Mouse (Mus musculus): ENCODE results near the gene Slc37a1. TPM values are rescaled to one million over a fixed set of nuclear protein-coding genes. Genes with fewer than 3 reads are reported as not detected.

The Slc37a1 gene
- total and polyA plus RNA-seq, 3 experiments: 14.2 to 15.0 TPM; not detected in 1

DNA sequence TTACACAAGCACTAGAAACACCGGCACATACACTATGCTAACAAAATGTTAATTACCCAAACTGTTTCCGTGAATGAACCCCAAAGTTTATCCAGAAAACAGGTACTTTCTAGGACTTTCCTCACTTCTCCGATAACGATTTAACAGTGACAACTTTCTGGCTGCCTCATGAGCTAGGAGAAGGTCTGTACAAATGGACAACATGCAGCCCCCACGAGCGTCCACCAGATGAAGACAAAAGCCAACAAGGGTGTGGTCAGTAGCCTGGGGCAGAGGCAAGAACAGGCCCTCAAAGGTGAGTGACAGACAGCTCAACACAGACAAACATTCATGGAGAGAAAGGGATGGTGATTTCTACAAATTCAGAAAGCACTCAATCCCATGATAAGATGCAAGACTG lies 19.0 kb upstream of the Slc37a1 start:
- TF ChIP-seq ZKSCAN1 (IDR thresholded peaks at IDR 0.05; ENCODE audit: low read depth, low read length) (no peak), JUND (IDR thresholded peaks at IDR 0.05; ENCODE audit: low read depth, low read length) (no peak), RAD21 (IDR thresholded peaks at IDR 0.05; ENCODE audit: low read depth, low read length) (no peak), CHD2 (IDR thresholded peaks at IDR 0.05; ENCODE audit: low read length) (no peak), NELFE (IDR thresholded peaks at IDR 0.05; ENCODE audit: low read depth, low read length) (no peak), MEF2A (IDR thresholded peaks at IDR 0.05; ENCODE audit: extremely low read depth, insufficient replicate concordance, low read depth, low read length, poor library complexity, severe bottlenecking) (no peak), MAX (IDR thresholded peaks at IDR 0.05; ENCODE audit: low read length) (no peak), TCF12 (IDR thresholded peaks at IDR 0.05; ENCODE audit: low read depth, low read length) (no peak), POLR2AphosphoS5 (IDR thresholded peaks at IDR 0.05; ENCODE audit: borderline replicate concordance, low read depth, low read length) (no peak), KAT2A (conservative IDR thresholded peaks at IDR 0.05; ENCODE audit: low read depth, low read length) (no peak), CTCF (IDR thresholded peaks at IDR 0.05 in 2 of 3, conservative IDR thresholded peaks at IDR 0.05 in 1 of 3; ENCODE audit: control insufficient read depth in 1 of 3, insufficient read depth in 1 of 3, low read depth in 2 of 3, low read length in 3 of 3, poor library complexity in 1 of 3, severe bottlenecking in 1 of 3) (no peak), NRF1 (IDR thresholded peaks at IDR 0.05; ENCODE audit: insufficient read depth, low read depth, low read length, poor library complexity, severe bottlenecking) (no peak), RCOR1 (IDR thresholded peaks at IDR 0.05; ENCODE audit: low read depth, low read length) (no peak)
- Histone ChIP-seq H3K36me3 (ENCODE audit: control insufficient read depth in 1 of 2, insufficient read depth in 2 of 2, low read length in 2 of 2) (no peaks in the 10 kb centered on the region; a peak in 1 of 4 replicates), H3K9me3 (replicated peaks; ENCODE audit: insufficient read depth, low read length) (no peaks in the 10 kb centered on the region), H3K79me2 (ENCODE audit: control insufficient read depth, insufficient read depth, low read length, poor library complexity) (no peaks in the 10 kb centered on the region), H3K4me3 (ENCODE audit: control insufficient read depth in 1 of 2, insufficient read depth in 1 of 2, low read depth in 2 of 2, low read length in 2 of 2) (no peak overlapping the region), H3K27ac (ENCODE audit: control insufficient read depth, low read depth, low read length) (no peak overlapping the region), H3K27me3 (ENCODE audit: control insufficient read depth in 1 of 2, insufficient read depth in 2 of 2, low read length in 2 of 2) (no peaks in the 10 kb centered on the region; a peak in 1 of 4 replicates), H3K4me1 (ENCODE audit: control insufficient read depth in 1 of 2, insufficient read depth in 2 of 2, low read length in 2 of 2) (peaks cover 0 to 11% of the 10 kb centered on the region in 2 experiments; a peak in 2 of 4 replicates), H3K9ac (ENCODE audit: control insufficient read depth, low read depth, low read length, poor library complexity, severe bottlenecking) (no peak overlapping the region)
- DNase-seq (ENCODE audit: low read depth, low spot score): no peak

DNA sequence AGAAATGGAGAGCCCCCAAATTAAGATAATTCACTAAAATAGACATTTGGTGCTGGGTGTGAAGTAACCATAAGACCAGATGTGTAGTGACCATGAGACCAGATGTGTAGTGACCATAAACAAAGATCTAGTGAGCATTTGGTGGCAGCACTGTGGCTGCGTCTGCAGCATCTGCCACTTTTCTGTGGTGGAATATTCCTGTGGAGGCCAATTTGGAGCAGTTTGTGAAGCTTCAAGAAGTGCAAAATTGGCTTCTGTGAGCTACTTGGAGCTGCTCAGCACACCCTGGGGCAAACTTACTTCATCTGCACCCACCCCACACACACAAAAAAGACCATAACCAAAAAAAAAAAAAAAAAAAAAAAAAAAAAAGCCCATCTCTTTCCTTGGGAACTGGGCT lies 18.6 kb upstream of the Slc37a1 start:
- Histone ChIP-seq H3K4me1 (ENCODE audit: control insufficient read depth in 1 of 2, insufficient read depth in 2 of 2, low read length in 2 of 2) (peaks cover 0 to 11% of the 10 kb centered on the region in 2 experiments; a peak in 2 of 4 replicates), H3K9me3 (replicated peaks; ENCODE audit: insufficient read depth, low read length) (no peaks in the 10 kb centered on the region)
- DNase-seq (ENCODE audit: low read depth, low spot score): no peak

DNA sequence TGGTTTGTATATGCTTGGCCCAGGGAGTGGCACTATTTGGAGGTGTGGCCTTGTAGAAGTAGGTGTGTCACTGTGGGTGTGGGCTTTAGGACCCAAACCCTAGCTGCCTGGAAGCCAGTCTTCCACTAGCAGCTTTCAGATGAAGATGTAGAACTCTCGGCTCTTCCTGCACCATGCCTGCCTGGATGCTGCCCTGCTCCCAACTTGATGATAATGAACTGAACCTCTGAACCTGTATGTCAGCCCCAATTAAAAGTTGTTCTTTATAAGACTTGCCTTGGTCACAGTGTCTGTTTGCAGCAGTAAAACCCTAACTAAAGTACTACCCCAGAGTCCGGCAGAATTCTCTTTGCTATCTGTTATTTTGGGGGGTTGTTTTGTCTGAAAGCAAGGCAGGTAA lies 16.8 kb upstream of the Slc37a1 start:
- Histone ChIP-seq H3K4me1 (ENCODE audit: control insufficient read depth in 1 of 2, insufficient read depth in 2 of 2, low read length in 2 of 2) (peaks cover 0 to 8% of the 10 kb centered on the region in 2 experiments; a peak in 2 of 4 replicates), H3K9me3 (replicated peaks; ENCODE audit: insufficient read depth, low read length) (no peaks in the 10 kb centered on the region), H3K36me3 (ENCODE audit: control insufficient read depth in 1 of 2, insufficient read depth in 2 of 2, low read length in 2 of 2) (no peaks in the 10 kb centered on the region; a peak in 1 of 4 replicates), H3K79me2 (ENCODE audit: control insufficient read depth, insufficient read depth, low read length, poor library complexity) (no peaks in the 10 kb centered on the region), H3K27ac (ENCODE audit: control insufficient read depth, low read depth, low read length) (no peak overlapping the region), H3K4me3 (ENCODE audit: control insufficient read depth in 1 of 2, insufficient read depth in 1 of 2, low read depth in 2 of 2, low read length in 2 of 2) (no peak overlapping the region), H3K27me3 (ENCODE audit: control insufficient read depth in 1 of 2, insufficient read depth in 2 of 2, low read length in 2 of 2) (no peaks in the 10 kb centered on the region), H3K9ac (ENCODE audit: control insufficient read depth, low read depth, low read length, poor library complexity, severe bottlenecking) (no peak overlapping the region)
- TF ChIP-seq USF1 (IDR thresholded peaks at IDR 0.05; ENCODE audit: low read depth, low read length) (no peak), ZC3H11A (IDR thresholded peaks at IDR 0.05; ENCODE audit: low read depth, low read length) (no peak), MAZ (IDR thresholded peaks at IDR 0.05; ENCODE audit: low read depth, low read length) (no peak), BHLHE40 (IDR thresholded peaks at IDR 0.05; ENCODE audit: borderline replicate concordance, low read depth, low read length) (no peak), RAD21 (IDR thresholded peaks at IDR 0.05; ENCODE audit: low read depth, low read length) (no peak), SMC3 (IDR thresholded peaks at IDR 0.05; ENCODE audit: low read depth, low read length) (no peak), MXI1 (IDR thresholded peaks at IDR 0.05; ENCODE audit: low read depth, low read length) (no peak), TBP (IDR thresholded peaks at IDR 0.05; ENCODE audit: low read depth, low read length) (no peak), UBTF (IDR thresholded peaks at IDR 0.05; ENCODE audit: borderline replicate concordance, insufficient read depth, low read depth, low read length) (no peak), GATA1 (IDR thresholded peaks at IDR 0.05; ENCODE audit: low read depth, low read length) (no peak), CHD1 (IDR thresholded peaks at IDR 0.05; ENCODE audit: low read depth, low read length) (no peak), TAL1 (IDR thresholded peaks at IDR 0.05; ENCODE audit: low read length) (no peak), TCF12 (IDR thresholded peaks at IDR 0.05; ENCODE audit: low read depth, low read length) (no peak), MYC (IDR thresholded peaks at IDR 0.05; ENCODE audit: low read depth, low read length) (no peak), POLR2A (IDR thresholded peaks at IDR 0.05; ENCODE audit: control insufficient read depth in 1 of 2, insufficient read depth in 1 of 2, low read depth in 1 of 2, low read length in 2 of 2, poor library complexity in 1 of 2) (no peak)
- DNase-seq (ENCODE audit: low read depth, low spot score): no peak

More for the DNA sequence above, 18.6 kb upstream of the Slc37a1 start:
- no peak for TF ChIP-seq SMC3 (IDR thresholded peaks at IDR 0.05; ENCODE audit: low read depth, low read length)
- no peak for TF ChIP-seq MYB (IDR thresholded peaks at IDR 0.05; ENCODE audit: low read depth, low read length)
- no peak for TF ChIP-seq USF1 (IDR thresholded peaks at IDR 0.05; ENCODE audit: low read depth, low read length)
- Histone ChIP-seq H3K27me3 (ENCODE audit: control insufficient read depth in 1 of 2, insufficient read depth in 2 of 2, low read length in 2 of 2) (no peaks in the 10 kb centered on the region; a peak in 1 of 4 replicates), H3K79me2 (ENCODE audit: control insufficient read depth, insufficient read depth, low read length, poor library complexity) (no peaks in the 10 kb centered on the region), H3K4me3 (ENCODE audit: control insufficient read depth in 1 of 2, insufficient read depth in 1 of 2, low read depth in 2 of 2, low read length in 2 of 2) (no peak overlapping the region), H3K27ac (ENCODE audit: control insufficient read depth, low read depth, low read length) (no peak overlapping the region), H3K9ac (ENCODE audit: control insufficient read depth, low read depth, low read length, poor library complexity, severe bottlenecking) (no peak overlapping the region), H3K36me3 (ENCODE audit: control insufficient read depth in 1 of 2, insufficient read depth in 2 of 2, low read length in 2 of 2) (no peaks in the 10 kb centered on the region; a peak in 1 of 4 replicates)

Data from MEL (cell line).